Mouse (Mus musculus) NIH3T3 (cell line): ENCODE results near the gene Xpo5.

ENCODE experiments used
- DNase-seq: peaks from one replicate; pipeline ENCODE4 v3.0.0-alpha.2; 2012; ENCODE audit warnings: low read depth

The Xpo5 gene

GRCm38 (mm10) chr17:46201151-46201550 is 1.4 kb upstream of the Xpo5 start:
- DNase-seq, result peak; percentile 20

- peak; percentile 59 for DNase-seq
Measured at GRCm38 (mm10) chr17:46203078-46203477, 496 bp downstream of the Xpo5 start.

GRCm38 (mm10) chr17:46206676-46207075 is 4.1 kb downstream of the Xpo5 start:
- no peak for DNase-seq

GRCm38 (mm10) chr17:46210550-46210949 is 8.0 kb downstream of the Xpo5 start:
- no peak for DNase-seq

GRCm38 (mm10) chr17:46221601-46222000 is 19.0 kb downstream of the Xpo5 start:
- DNase-seq, result no peak

- no peak for DNase-seq
Measured at GRCm38 (mm10) chr17:46227576-46227975, 25.0 kb downstream of the Xpo5 start.

GRCm38 (mm10) chr17:46236067-46236466 is 33.5 kb downstream of the Xpo5 start:
- DNase-seq, result no peak

GRCm38 (mm10) chr17:46237079-46237478 is 34.5 kb downstream of the Xpo5 start:
- no peak for DNase-seq

- no peak for DNase-seq
Measured at GRCm38 (mm10) chr17:46237480-46237879, 34.9 kb downstream of the Xpo5 start.

GRCm38 (mm10) chr17:46239516-46240114 is 37.0 kb downstream of the Xpo5 start:
- DNase-seq, result no peak

GRCm38 (mm10) chr17:46241471-46241870 is 38.9 kb downstream of the Xpo5 start:
- no peak for DNase-seq

- no peak for DNase-seq
Measured at GRCm38 (mm10) chr17:46242274-46242673, 39.7 kb downstream of the Xpo5 start.

GRCm38 (mm10) chr17:46242993-46243392 is 40.4 kb downstream of the Xpo5 start:
- DNase-seq, result no peak

GRCm38 (mm10) chr17:46243624-46244023 is 41.0 kb downstream of the Xpo5 start:
- no peak for DNase-seq

- no peak for DNase-seq
Measured at GRCm38 (mm10) chr17:46244579-46244978, 42.0 kb downstream of the Xpo5 start.

GRCm38 (mm10) chr17:46247512-46248188 is 45.1 kb downstream of the Xpo5 start, which contains the start of the genes Polr1c and Yipf3:
Polr1c (minus strand) TSS chr17:46248054.
Yipf3 (plus strand) TSS chr17:46248080.
- peak; percentile 96 for DNase-seq

GRCm38 (mm10) chr17:46248189-46248522 is 45.6 kb downstream of the Xpo5 start:
- DNase-seq, result no peak

GRCm38 (mm10) chr17:46251174-46251573 is 48.6 kb downstream of the Xpo5 start:
- DNase-seq, result no peak

GRCm38 (mm10) chr17:46252571-46253451 is 50.2 kb downstream of the Xpo5 start:
- peak; percentile 63 for DNase-seq

- peak; percentile 91 for DNase-seq
Measured at GRCm38 (mm10) chr17:46253452-46254084, 51.0 kb downstream of the Xpo5 start, which contains the start of gene Lrrc73. Lrrc73 (plus strand) TSS chr17:46253531.

- no peak for DNase-seq
Measured at GRCm38 (mm10) chr17:46254106-46254505, 51.5 kb downstream of the Xpo5 start.

- no peak for DNase-seq
Measured at GRCm38 (mm10) chr17:46255147-46255546, 52.6 kb downstream of the Xpo5 start.
